Mouse (Mus musculus) MEL-GATA-1-ER (cell line): ENCODE results near the gene Uggt2.
"Not testable (repeated sequence)": the region's sequence is repeated elsewhere in the genome, so short reads cannot be mapped to it uniquely, and the experiment has no call there.

Experiments
- DNase-seq: peaks from one replicate; pipeline ENCODE4 v3.0.0-alpha.2; 2012; ENCODE audit warnings: low read depth; ENCODE audit errors: extremely low read depth

Gene Uggt2

DNA sequence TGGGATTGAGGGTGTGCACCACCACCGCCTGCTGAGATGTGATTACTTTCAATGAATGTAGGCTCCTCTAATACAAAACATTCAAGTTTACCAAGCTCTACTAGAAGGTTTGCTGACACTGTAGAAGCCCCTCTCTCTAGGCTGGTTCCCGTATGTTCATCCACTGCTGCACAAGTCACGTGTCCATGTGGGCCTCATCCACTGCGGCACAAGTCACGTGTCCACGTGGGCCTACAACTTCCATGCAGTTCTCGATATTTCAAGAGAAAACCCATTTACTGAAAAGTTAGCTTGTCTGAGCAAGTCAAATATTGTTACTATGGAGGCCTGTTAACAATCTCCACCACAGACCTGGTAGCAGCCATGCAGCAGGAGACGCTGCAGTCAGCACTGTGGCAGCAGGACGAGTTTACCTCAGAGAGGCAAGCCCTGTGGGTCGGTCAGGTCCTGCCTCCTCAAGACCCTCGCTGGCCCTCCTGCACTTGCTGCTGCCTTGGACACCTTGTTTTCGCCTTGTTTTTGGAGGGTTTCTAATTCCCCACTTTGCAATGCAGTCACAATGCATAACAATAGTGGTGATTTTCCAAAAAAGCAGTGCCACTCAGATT, 62.0 kb downstream of the Uggt2 start:
- DNase-seq = no peak

DNA sequence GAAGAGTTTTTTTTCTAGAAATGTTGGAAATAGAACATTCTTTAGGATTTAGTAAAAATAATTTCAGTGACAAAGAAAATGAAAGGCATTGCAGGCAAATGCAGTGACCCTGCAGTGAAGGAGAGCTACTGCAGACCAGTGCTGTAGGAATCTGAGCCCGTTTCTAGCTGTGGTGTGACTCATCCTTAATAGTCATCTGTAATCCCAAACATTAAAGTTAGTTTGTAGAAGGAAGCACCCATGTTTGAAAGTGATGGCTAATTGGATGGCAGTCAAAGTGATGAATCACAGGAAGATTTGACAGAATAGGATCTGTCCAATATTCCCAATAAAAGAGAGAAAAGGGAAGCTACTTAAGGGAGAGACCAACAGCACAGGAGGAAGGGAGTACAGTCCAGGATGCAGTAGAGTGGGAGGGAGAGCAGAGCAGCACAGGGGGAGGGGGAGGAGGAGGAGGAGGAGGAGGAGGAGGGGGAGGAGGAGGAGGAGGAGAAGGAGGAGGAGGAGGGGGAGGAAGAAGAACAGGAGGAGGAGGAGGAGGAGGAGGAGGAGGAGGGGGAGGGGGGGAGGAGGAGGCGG, 71.5 kb downstream of the Uggt2 start:
- no peak for DNase-seq

DNA sequence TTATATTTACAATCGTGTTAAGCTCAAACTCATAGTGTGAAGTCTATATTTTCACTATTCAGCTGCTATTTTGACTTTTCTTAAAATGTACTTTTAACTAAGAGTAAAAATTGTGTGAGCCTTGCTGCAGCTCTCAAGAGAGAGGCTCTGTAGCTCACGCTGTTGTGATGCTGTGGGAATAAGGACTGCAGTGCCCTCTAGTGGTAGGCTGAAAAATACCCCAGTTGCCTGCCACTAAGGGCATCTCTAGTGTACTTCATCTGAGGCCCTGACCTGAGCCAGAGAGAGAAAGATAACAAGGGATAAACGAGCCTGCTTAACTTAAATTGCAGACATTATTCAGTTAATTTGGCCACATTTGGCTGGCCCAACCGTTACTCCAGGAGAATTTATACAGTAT, 72.1 kb downstream of the Uggt2 start:
- no peak for DNase-seq

DNA sequence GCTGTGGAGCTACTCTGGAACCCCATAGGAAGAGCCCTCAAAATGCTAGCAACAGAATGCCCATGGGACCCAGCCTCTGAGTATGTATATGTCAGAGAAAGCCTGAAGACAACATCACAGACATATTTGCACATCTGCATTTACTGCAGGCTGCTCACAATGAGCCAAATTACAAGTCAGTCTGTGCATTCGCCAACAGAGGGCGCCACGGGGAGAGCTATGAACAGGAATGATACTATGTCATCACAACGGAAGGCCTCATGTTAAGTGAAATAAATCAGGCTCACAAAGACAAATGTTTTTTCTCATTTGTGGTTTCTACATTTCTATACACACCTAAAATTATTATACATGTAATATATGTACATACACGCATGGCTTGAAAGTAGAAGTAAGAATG, 73.3 kb downstream of the Uggt2 start:
- no peak for DNase-seq

DNA sequence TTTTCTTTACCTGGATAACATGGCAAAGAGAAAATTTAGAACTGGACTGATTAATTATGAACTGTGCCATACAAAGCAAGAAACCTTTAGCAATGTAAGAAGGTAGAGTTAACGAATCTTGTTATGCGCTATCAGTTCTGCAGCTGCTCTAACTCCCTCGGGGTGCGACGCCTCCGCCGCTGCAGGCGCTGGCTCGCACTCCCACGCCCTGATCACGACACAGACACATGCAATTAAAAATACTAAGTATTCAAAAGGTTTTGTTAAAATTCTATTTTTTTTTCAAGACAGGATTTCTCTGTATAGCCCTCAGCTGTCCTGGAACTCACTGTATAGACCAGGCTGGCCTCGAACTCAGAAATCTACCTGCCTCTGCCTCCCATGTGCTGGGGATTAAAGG, 85.7 kb downstream of the Uggt2 start:
- DNase-seq = no peak

DNA sequence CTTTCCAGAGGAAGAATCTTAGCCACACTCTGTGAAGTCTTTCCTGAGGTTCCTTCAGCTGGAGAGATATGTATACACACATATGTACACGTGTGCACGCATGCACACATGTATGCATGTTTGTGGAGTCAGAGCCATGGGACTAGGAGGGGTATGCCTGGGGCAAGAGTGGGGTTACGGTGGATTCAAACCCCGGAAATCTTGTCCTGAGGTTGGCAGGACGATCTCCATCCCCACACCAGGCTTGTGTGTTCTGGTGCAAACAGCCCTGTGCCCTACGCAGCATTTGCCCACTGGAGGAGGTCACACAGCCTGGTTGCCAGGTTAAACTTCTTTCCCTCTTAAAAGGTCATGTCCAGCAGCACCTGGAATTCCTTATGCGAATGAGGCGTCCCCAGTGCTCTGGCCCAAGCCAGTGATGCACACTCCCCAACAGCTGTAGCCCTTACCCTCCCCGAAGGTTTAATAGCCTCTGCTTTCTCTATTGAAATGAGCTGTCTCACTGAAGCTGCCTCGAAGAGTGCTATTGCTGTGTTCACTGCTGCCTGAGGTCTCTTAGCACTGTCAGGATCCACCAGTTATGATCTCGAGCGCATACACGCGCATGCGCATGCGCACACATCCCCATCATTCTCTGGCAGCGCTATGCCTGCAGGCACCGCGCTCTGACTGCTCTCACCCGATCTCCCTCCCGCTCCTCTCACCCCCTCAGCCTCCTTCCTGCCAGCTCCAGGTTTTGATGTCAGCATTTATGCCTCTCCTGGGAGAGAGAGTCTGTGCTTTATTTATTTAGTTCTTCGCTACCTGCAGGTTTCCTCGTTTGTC, 86.4 kb downstream of the Uggt2 start:
- no peak for DNase-seq

DNA sequence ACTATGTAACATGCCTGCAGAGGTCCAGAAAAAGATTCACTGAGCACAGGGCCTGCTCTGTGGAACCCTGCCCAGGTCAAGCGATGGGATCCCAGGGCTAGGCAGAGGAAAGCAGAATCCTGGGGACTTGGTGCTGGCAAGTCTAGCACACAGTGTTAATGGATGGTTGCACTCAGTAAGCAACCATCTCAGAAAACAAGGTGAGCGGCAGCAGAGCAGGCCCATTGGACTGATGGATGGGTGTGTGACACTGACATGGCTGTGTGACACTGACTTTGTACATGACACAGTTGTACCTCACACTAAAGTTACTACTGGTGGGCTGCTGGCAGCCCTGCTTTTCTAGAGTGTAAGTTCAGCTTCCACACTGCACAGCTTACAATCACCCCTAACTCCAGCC, 89.7 kb downstream of the Uggt2 start:
- DNase-seq = no peak

DNA sequence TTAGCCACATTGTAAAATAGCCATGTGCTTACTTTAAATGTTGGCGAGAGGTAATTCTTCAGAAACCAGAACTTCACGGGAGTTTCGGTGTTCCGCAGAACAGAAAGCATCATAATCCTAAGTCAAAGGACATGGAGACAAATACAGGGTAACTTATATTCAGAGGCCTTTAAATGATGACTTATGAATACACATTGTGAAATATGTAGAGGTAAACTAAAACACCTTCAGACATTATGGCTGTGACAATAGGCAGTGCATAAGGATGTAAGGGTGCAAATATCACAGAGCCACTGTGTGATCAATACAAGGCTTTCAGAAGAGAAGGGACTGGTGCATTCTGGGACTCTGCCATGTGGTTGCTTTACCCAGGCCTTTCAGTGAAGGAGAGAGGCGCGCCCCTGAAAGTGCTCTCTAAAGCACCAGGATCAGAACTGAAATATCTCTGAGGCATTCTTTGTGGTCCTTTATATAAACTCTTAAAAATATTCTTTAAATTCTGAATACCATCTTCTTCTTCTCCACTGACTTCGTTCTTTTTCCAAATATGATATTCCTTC, 91.1 kb downstream of the Uggt2 start:
- DNase-seq = no peak

DNA sequence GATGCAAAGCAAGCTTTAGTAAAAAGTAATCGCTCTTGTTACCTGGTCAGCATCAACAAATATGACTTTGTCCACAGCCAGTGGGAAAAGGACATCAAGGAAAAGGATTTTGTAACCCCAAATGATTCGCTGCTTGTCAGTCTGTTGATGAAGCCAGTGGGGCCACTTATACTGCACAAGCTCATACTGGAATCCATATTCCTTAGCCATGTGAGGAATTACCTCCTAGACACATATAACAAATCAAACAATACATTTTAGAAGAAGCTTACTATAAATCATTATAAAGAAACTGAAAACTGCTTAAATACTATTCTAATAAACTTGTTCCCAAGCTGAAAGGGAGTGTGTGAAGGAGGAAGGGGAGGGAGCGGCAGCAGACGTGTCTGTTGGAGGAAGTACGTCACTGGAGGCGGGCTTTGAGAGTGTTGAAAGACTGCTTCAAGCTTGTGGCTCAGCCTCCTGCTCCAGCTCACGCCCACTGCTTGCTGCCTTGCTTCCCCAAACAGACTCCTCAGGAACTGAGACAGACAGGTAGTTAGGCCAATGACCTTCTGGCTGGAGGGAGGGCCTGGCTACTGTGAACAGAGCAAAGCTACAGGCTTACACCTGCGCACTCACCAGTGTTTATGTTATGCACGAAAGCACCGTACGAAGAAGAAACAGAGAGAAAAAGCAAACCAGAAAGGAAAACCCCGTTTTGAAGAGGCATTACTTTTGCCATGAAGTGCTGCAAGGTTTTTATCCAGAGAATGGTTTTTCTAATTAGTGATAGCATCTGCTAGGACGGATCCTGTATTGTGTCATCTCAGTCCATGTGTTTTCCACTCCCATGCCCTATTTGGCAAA, 91.9 kb downstream of the Uggt2 start:
- peak; percentile 95 for DNase-seq

DNA sequence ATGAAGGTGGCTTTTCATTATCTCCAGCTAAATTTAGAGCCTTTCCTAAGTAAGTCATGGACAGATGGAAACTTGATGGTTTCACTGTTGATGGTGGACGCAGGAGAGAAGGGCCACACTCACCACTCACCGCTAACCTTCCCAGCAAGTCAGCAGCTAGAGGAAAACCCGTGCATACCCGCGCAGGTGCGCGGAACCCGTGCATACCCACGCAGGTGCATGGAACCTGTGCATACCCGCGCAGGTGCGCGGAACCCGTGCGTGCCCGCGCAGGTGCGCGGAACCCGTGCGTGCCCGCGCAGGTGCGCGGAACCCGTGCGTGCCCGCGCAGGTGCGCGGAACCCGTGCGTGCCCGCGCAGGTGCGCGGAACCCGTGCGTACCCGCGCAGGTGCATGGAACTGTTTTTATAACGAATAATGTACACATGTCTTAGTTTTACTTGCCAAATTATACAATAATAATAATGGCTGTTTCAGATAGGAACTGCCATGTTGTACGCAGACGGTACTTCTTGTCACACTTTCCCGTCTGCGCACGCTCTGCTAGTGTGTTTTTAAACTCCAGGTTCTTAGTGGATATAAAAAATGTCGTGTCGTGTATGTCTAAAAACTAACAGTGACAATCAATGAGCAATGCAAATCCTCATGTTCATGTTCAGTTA, 92.7 kb downstream of the Uggt2 start:
- no peak for DNase-seq

DNA sequence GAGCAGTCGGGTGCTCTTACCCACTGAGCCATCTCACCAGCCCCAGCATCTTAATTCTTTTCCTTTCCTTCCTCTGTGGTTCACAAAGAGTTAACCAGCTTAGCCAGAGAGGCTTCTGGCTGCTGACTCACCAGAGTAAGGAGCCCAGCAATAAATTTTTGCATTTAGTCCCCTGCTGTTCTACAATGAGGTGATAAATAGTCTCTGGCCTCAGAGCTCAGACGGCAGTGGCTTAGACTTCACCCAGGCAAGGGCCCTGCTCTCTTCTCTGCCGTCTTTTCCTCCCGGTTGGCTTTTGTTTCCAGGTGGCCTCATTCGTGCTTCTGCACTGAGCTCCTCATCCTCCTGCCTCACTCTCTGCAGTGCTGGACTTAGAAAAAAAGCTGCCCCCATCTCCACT, 93.4 kb downstream of the Uggt2 start:
- no peak for DNase-seq

DNA sequence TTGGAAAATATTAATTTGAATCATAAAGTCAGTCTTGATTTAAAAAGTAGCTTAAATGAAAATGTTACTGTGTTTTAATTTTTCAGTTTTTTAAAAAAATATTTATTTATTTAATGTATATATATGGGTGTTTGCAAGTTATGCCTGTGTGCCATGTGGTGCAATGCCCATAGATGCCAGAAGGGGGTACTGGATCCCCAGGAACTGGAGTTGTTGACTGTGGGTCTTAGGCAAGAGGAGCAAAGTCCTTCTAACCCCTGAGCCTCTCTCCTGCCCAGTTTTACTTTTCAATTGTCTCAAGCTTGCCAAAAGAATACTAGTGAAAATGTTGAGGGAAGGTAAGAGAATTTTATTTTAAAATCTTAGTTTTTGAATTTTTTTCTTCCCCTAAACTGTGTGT, 95.9 kb downstream of the Uggt2 start:
- no peak for DNase-seq

DNA sequence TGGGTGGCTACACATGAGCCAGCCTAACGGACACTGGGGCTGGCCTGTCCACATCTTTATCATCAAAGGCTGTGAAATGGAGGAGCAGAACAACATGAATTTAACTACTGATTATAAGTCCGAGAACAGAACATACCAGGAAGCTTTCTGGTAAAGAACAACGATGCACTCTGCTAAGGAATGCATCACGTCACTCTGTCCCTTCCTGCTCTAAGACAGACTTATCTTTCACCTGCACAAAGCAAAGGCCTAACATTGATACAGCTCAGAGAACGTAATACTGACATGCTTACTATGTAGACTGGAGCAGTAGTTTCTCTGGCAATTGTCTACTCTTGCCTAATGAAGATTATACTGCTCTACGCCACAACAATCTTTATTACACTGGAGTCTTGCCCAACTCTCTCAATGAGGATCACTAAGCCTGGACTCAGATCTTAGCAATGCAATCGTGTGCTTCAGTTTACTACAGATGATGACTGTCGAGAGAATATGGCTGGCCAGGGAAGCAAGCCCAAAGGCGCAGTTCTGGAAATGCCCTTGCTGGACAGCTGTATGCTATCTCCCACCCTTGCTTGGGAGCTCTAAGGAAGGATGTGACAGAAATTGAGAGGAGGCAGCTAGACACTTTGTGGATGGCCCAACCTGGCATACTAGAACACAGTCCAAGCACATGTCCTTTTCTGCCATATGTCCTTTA, 103.9 kb downstream of the Uggt2 start:
- no peak for DNase-seq

DNA sequence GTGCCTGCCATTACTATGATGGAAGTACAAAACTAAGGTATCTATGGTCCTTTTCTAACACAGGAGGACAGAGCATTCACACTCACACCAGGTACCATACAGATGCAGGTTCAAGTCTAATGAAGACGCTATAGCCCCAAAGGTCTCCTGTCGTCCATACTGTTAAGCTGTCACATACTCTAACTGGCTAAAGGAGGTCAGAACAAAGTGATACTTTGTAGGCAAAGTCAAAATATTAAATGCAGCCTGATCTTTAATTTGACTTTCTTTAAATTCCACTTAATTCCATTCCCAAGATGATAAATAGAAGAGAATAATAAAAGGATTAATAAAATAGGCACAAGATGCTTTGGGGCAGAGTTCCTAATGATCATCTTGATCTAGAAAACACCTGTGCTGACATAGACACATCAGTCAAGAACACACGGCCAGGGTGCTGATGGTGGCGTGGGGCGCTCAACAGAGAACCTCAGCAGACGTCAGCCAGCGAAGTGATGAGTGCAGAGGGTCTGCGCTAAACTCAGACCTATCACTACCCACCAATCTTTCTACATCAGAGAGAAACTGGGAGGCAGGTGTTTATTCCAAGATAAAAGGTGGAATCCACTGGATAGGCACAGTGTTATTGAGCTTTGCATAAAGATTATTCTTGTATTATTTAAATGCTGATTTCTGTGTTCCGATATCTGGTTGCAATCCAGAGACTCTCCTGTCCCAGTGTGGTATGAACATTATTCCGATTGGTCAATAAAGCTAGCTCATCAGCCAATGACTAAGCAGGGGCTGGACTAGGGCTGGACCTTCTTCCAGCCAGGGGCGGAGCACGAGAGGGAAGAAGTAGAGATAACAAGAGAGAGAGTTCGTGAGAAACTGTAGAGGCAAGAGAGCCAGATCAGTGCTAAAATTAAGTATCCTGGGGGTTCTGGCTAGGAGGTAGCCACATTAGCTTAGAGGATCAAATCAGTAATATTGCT, 111.4 kb downstream of the Uggt2 start:
- DNase-seq = peak; percentile 74

DNA sequence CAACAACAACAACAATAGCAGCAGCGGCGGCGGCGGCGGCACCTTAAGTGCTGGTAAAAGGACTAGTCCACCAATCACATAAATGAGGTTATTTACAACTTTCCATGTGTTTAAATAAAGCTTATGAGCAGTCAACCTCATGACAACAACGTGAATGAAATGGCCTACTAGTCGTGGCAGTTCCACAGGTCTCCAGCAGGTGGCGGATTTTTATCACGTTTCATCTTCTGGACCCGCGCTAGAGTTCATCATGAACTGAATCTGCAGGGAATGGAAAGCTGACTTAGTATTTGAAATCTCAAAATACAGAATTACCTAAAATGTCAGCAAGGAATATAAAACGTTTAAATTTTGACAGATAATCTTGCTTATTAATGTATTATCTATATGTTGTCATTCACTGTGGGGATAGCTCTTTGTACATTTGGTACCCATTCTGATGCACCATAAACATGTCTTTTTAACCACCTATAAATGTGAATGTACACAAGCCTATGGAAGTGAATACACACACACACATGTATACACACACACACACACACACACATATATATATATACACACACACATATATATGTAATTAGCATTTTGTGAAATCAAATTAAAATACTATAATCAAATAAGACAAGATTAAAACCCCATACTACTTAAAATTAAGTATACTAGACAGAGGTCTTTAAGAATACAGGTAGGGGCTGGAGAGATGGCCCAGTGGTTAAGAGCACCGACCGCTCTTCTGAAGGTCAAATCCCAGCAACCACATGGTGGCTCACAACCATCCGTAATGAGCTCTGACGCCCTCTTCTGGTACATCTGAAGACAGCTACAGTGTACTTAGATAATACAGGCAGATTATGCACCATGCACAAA, 112.3 kb downstream of the Uggt2 start:
- DNase-seq = peak; percentile 25

DNA sequence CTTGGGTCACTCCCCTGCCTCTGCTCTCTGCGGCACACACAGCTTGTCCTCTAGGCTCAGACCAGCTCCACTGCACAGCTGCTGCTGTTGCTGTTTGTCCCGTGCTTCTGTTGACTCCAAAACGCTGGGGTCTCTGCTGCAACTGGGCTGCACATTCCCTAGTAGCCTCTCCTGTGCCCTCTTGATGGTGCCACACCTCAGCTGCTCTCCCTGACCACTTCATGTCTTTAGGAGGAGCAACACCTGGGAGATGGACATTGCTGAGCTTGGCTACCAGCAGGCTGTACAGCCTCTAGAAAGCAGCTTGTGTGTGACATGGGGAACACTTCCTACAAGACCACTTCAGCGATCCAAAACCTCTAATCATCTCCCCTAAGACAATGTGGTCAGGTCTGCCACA, 115.1 kb downstream of the Uggt2 start:
- DNase-seq = no peak

DNA sequence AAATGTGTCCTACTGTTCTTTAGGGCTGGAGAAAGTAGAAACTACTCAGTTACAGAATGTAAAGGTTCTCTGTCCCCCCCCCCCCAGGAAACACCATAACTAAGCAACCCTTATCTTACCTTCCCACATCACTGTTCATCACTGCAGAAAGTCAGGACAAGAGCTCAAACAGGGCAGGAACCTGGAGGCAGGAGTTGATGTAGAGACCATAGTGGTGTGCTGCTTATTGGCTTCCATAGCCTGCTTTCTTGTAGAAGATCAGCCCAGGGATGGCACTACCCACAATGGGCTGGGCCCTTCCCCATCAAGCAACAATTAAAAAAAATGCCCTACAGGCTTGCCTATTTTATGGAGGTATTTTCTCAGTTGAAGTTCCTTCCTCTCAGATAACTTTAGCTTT, 115.8 kb downstream of the Uggt2 start:
- no peak for DNase-seq

DNA sequence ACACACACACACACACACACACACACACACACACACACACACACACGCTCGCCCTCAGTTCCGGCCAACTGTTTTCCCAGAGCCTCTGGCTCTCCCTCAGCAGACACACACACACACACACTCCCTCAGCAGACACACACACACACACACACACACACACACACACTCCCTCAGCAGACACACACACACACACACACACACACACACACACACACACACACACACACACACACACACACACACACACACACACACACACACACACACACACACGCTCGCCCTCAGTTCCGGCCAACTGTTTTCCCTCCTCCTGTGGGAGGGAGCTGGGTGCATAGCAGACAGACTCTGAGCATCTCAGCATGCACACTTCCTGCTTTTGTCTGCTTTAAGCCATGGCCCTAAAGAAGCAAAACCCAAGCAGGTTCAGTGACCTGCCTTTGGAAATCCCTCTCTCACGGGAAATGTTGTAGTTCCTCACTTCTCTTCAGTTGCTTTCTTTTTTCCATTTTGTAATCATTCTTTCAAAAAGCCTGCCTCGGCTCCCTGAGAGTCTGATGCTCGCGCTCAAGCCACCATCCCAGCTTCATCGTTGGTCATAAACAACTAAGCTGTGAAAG, 116.7 kb downstream of the Uggt2 start:
- DNase-seq = not testable (repeated sequence)
